Mouse (Mus musculus) kidney, adult 2 months (tissue): ENCODE results near the gene Malsu1. TPM values are rescaled to one million over a fixed set of nuclear protein-coding genes. Genes with fewer than 3 reads are reported as not detected.

ENCODE experiments used
- DNase-seq: peaks from one replicate; pipeline ENCODE4 v3.0.0; 2021
- H3K27ac ChIP-seq: fragments of 200-500 bp; 2 replicates; pipeline ENCODE4 v1.5.1; 2012; ENCODE audit warnings: low read depth, low read length, control low read depth, inconsistent platforms; ENCODE audit not compliant: insufficient read depth
- H3K27me3 ChIP-seq: fragments of 200-500 bp; replicated peaks from 2 replicates; pipeline ENCODE4 v1.6.1; 2012; ENCODE audit warnings: mild to moderate bottlenecking, moderate library complexity, low read length, inconsistent platforms; ENCODE audit not compliant: control insufficient read depth, insufficient read depth
- H3K36me3 ChIP-seq: fragments of 200-500 bp; 2 replicates; pipeline ENCODE4 v1.6.1; 2012; ENCODE audit warnings: mild to moderate bottlenecking, moderate library complexity, low read length, inconsistent platforms; ENCODE audit not compliant: control insufficient read depth, insufficient read depth
- H3K4me1 ChIP-seq: fragments of 200-500 bp; 2 replicates; pipeline ENCODE4 v1.6.1; 2011; ENCODE audit warnings: low read length; ENCODE audit not compliant: control insufficient read depth, insufficient read depth
- H3K4me3 ChIP-seq: fragments of 200-500 bp; 2 replicates; pipeline ENCODE4 v1.5.1; 2011; ENCODE audit warnings: mild to moderate bottlenecking, low read depth, low read length, control low read depth; ENCODE audit not compliant: insufficient read depth
- CTCF ChIP-seq: fragments of 200-500 bp; conservative IDR thresholded peaks from 2 replicates; pipeline ENCODE4 v1.5.1; 2011; ENCODE audit warnings: low read depth, mild to moderate bottlenecking, control low read depth, low read length, moderate library complexity, mixed read lengths; ENCODE audit not compliant: insufficient read depth, insufficient read length
- POLR2A ChIP-seq: fragments of 200-500 bp; IDR thresholded peaks from one replicate; pipeline ENCODE4 v1.6.1; 2011; ENCODE audit warnings: low read depth, low read length, control low read depth
- WGBS: fragments of 180-500 bp; shearing (Covaris S2); methylation state at CpG from one replicate; pipeline ENCODE4 v1.1.7; 2018; 5-methylcytosine and 5-hydroxymethylcytosine counted together
- polyA plus RNA-seq: library from polyadenylated mRNA; depleted of rRNA; stranded (reverse); fragments of >200 nt; gene quantifications from 2 replicates; pipeline ENCODE4 v1.2.3, GENCODE M21; 2012

The Malsu1 gene
- polyA plus RNA-seq, 1 experiment: 22.7 TPM

GRCm38 (mm10) chr6:49050677-49051410 lies 22.8 kb upstream of the Malsu1 start:
- H3K36me3 ChIP-seq: no peaks in the 10 kb centered on the region

GRCm38 (mm10) chr6:49052191-49052590 lies 21.4 kb upstream of the Malsu1 start:
- WGBS: 63% methylated on average over 5 of the region's 5 CpGs

More at GRCm38 (mm10) chr6:49050677-49051410, 22.8 kb upstream of the Malsu1 start:
- 77% methylated on average over 11 of the region's 11 CpGs for WGBS
- TF ChIP-seq POLR2A: no peak
- no peak for TF ChIP-seq CTCF
- H3K4me3 ChIP-seq: no peak overlapping the region
- DNase-seq: no peak
- no peak overlapping the region for H3K27ac ChIP-seq
- H3K27me3 ChIP-seq: no peaks in the 10 kb centered on the region
- no peaks in the 10 kb centered on the region for H3K4me1 ChIP-seq

GRCm38 (mm10) chr6:49055256-49055733 lies 18.3 kb upstream of the Malsu1 start:
- no peak overlapping the region for H3K4me3 ChIP-seq
- no peaks in the 10 kb centered on the region for H3K27me3 ChIP-seq
- WGBS: 28% methylated on average over 7 of the region's 7 CpGs
- H3K4me1 ChIP-seq: no peaks in the 10 kb centered on the region
- no peak for TF ChIP-seq POLR2A
- DNase-seq: no peak
- H3K27ac ChIP-seq: no peak overlapping the region
- no peaks in the 10 kb centered on the region for H3K36me3 ChIP-seq

More at GRCm38 (mm10) chr6:49052191-49052590, 21.4 kb upstream of the Malsu1 start:
- DNase-seq: no peak
- no peak for TF ChIP-seq CTCF
- TF ChIP-seq POLR2A: no peak
- Histone ChIP-seq H3K36me3 (no peaks in the 10 kb centered on the region), H3K27ac (no peak overlapping the region), H3K27me3 (no peaks in the 10 kb centered on the region), H3K4me3 (no peak overlapping the region), H3K4me1 (no peaks in the 10 kb centered on the region)

- no peaks in the 10 kb centered on the region for H3K4me1 ChIP-seq
- 72% methylated on average over 9 of the region's 9 CpGs for WGBS
These were observed 17.6 kb upstream of the Malsu1 start for GRCm38 (mm10) chr6:49056009-49056408.

GRCm38 (mm10) chr6:49057053-49058021 lies 16.3 kb upstream of the Malsu1 start:
- TF ChIP-seq CTCF (peak; percentile 98), POLR2A (no peak)
- no peaks in the 10 kb centered on the region for H3K27me3 ChIP-seq
- no peaks in the 10 kb centered on the region for H3K36me3 ChIP-seq
- H3K27ac ChIP-seq: no peak overlapping the region
- H3K4me1 ChIP-seq: no peaks in the 10 kb centered on the region
- 36% methylated on average over 8 of the region's 8 CpGs for WGBS
- peak; percentile 75 for DNase-seq
- H3K4me3 ChIP-seq: no peak overlapping the region

More at GRCm38 (mm10) chr6:49056009-49056408, 17.6 kb upstream of the Malsu1 start:
- TF ChIP-seq CTCF (no peak), POLR2A (no peak)
- Histone ChIP-seq H3K36me3 (no peaks in the 10 kb centered on the region), H3K27ac (no peak overlapping the region), H3K27me3 (no peaks in the 10 kb centered on the region), H3K4me3 (no peak overlapping the region)
- no peak for DNase-seq

- DNase-seq: no peak
- Histone ChIP-seq H3K27me3 (no peaks in the 10 kb centered on the region), H3K27ac (no peak overlapping the region), H3K4me3 (no peak overlapping the region), H3K4me1 (no peaks in the 10 kb centered on the region), H3K36me3 (no peaks in the 10 kb centered on the region)
- 26% methylated on average over 4 of the region's 4 CpGs for WGBS
- TF ChIP-seq POLR2A: no peak
- no peak for TF ChIP-seq CTCF
These were observed 5.2 kb upstream of the Malsu1 start for GRCm38 (mm10) chr6:49068361-49068760.

GRCm38 (mm10) chr6:49074117-49074490 lies 509 bp downstream of the Malsu1 start:
- no peak for DNase-seq
- Histone ChIP-seq H3K36me3 (no peaks in the 10 kb centered on the region), H3K4me3 (peak overlapping the region; percentile 87), H3K4me1 (peaks cover 6% of the 10 kb centered on the region), H3K27me3 (no peaks in the 10 kb centered on the region), H3K27ac (peak overlapping the region; percentile 22)
- under 1% methylated on average over 19 of the region's 19 CpGs for WGBS
- TF ChIP-seq CTCF: no peak
- no peak for TF ChIP-seq POLR2A
